Mouse (Mus musculus): Measurements from ENCODE around the gene Wdr11. TPM values are rescaled to one million over a fixed set of nuclear protein-coding genes. Genes with fewer than 3 reads are reported as not detected.
A peak's percentile ranks its signal among the peaks of the same experiment; 100 is the strongest.

Gene Wdr11
- total and polyA plus RNA-seq, 3 experiments, result 13.0 to 20.7 (median 19.9) TPM

DNA sequence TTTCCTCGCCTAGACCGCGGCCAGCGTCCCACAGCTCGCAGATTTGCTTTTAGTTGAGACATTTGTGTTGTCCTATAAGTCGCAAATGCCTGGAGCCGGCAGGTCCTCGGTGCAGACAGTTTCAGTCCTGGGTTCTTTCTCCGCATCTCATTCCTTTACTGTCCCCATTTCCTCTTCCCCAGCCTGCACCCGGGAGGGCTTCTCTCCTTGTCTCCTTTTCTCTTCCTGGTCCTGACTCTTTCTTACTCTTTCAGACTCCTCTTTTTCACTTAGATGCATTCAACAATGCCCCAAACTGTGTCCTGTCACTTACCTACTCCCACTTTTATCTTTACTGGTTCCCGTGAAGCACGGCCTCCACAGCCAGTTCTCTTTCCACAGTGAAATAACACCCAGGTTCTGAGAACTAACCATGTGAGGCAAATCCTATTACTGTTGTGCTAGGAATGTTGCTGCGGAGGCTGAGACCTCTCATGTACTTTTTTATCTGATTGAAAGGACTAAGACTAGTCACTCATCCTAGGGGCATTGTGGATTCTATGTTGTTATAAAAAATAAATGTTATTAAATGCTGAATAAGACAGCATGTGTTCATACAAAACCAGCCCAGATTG is 576 bp downstream of the Wdr11 start:
- Histone ChIP-seq H3K4me3 (peak overlapping the region; percentile 78), H3K9ac (ENCODE audit: low read depth, low read length) (peak overlapping the region; percentile 98), H3K27me3 (ENCODE audit: control insufficient read depth, insufficient read depth, low read length) (no peaks in the 10 kb centered on the region), H3K36me3 (ENCODE audit: control insufficient read depth, insufficient read depth, low read length) (peaks cover 4% of the 10 kb centered on the region; the same call in 1 of the 2 replicates), H3K79me2 (replicated peaks; ENCODE audit: control insufficient read depth, insufficient read depth, low read length) (no peaks in the 10 kb centered on the region), H3K27ac (peak overlapping the region; percentile 95), H3K4me1 (ENCODE audit: control insufficient read depth, insufficient read depth, low read length) (peaks cover 2% of the 10 kb centered on the region; the same call in 1 of the 2 replicates)
- no peak for TF ChIP-seq CTCF (IDR thresholded peaks at IDR 0.05)
- TF ChIP-seq POLR2A (IDR thresholded peaks at IDR 0.05; ENCODE audit: insufficient read depth, low read depth, low read length), result no peak
- TF ChIP-seq EP300 (IDR thresholded peaks at IDR 0.05; ENCODE audit: insufficient read depth, low read depth, low read length), result no peak
- DNase-seq, result no peak
- intact Hi-C loops (cut with DNase I), result no loop called here
- 0% methylated on average over 13 of the region's 13 CpGs for WGBS

DNA sequence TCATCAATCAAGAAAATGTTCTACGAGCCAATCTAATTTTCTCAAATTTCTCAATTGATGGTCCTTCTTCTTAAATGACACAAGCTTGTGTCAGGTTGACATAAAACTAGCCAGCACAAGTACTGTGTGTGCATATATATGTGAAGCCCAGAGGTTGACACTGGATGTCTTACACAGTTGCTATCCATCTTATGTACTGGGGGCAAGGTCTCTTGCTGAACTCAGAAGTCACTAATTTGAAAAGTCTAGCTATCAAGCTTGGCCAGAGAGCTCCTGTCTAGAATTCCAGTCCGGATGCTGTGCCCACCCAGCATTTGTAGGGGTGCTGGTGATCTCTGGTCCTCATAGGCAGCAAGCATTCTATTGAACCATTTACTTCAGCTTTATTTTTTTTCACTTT is 5.5 kb downstream of the Wdr11 start:
- Histone ChIP-seq H3K4me3 (no peak overlapping the region), H3K9ac (ENCODE audit: low read depth, low read length) (no peak overlapping the region), H3K27ac (no peak overlapping the region), H3K4me1 (ENCODE audit: control insufficient read depth, insufficient read depth, low read length) (no peaks in the 10 kb centered on the region), H3K79me2 (replicated peaks; ENCODE audit: control insufficient read depth, insufficient read depth, low read length) (no peaks in the 10 kb centered on the region), H3K36me3 (ENCODE audit: control insufficient read depth, insufficient read depth, low read length) (peaks cover 4% of the 10 kb centered on the region; the same call in 1 of the 2 replicates), H3K27me3 (ENCODE audit: control insufficient read depth, insufficient read depth, low read length) (no peaks in the 10 kb centered on the region)
- intact Hi-C loops (cut with DNase I), result no loop called here
- 96% methylated on average over 2 of the region's 2 CpGs for WGBS
- TF ChIP-seq POLR2A (IDR thresholded peaks at IDR 0.05; ENCODE audit: insufficient read depth, low read depth, low read length) (no peak), EP300 (IDR thresholded peaks at IDR 0.05; ENCODE audit: insufficient read depth, low read depth, low read length) (no peak), CTCF (IDR thresholded peaks at IDR 0.05) (no peak)
- no peak for DNase-seq

DNA sequence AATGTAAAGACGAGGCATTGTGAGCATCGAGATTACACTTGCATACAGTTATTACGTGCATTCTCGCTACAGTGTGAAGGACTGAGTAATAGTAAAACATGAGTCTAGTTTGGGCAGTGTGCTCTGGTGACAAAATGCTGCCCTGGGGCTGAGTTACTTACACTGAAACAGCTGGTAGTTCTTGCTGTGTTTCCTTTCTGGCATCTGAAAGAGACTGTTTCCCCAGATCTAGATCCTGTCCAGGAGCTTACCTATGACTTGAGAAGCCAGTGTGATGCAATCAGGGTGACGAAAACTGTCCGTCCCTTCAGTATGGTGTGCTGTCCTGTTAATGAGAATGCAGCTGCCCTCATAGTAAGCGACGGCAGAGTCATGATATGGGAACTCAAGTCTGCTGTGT is 14.6 kb downstream of the Wdr11 start:
- no peaks in the 10 kb centered on the region for H3K79me2 ChIP-seq (replicated peaks; ENCODE audit: control insufficient read depth, insufficient read depth, low read length)
- peaks cover 3% of the 10 kb centered on the region; the same call in 1 of the 2 replicates for H3K36me3 ChIP-seq (ENCODE audit: control insufficient read depth, insufficient read depth, low read length)
- intact Hi-C loops (cut with DNase I), result no loop called here
- DNase-seq, result no peak
- no peak overlapping the region for H3K9ac ChIP-seq (ENCODE audit: low read depth, low read length)
- H3K4me1 ChIP-seq (ENCODE audit: control insufficient read depth, insufficient read depth, low read length), result no peaks in the 10 kb centered on the region
- H3K4me3 ChIP-seq, result no peak overlapping the region
- H3K27me3 ChIP-seq (ENCODE audit: control insufficient read depth, insufficient read depth, low read length), result no peaks in the 10 kb centered on the region
- H3K27ac ChIP-seq, result no peak overlapping the region
- no peak for TF ChIP-seq POLR2A (IDR thresholded peaks at IDR 0.05; ENCODE audit: insufficient read depth, low read depth, low read length)
- no peak for TF ChIP-seq CTCF (IDR thresholded peaks at IDR 0.05)
- TF ChIP-seq EP300 (IDR thresholded peaks at IDR 0.05; ENCODE audit: insufficient read depth, low read depth, low read length), result no peak
- 93% methylated on average over 8 of the region's 8 CpGs for WGBS

DNA sequence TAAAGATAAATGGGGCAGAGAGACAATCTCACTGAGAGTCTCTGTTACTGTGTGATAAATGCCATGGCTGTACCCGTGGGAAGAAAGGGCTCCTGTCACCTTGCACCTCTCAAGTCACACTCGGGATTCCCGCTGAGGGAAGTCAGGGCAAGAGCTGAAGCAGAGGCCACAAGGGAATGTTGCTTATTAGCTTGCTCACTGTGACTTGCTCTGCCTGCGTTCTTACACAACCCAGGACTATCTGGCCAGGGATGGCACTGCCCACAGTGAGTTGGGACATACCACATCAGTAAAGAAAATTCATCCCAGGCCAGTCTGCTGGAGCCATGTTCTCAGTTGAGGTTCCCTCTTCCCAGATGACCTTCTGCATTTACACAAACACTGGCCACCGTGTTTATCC is 29.5 kb downstream of the Wdr11 start:
- Histone ChIP-seq H3K4me3 (no peak overlapping the region), H3K36me3 (ENCODE audit: control insufficient read depth, insufficient read depth, low read length) (peaks cover 6% of the 10 kb centered on the region), H3K9ac (ENCODE audit: low read depth, low read length) (no peak overlapping the region), H3K79me2 (replicated peaks; ENCODE audit: control insufficient read depth, insufficient read depth, low read length) (no peaks in the 10 kb centered on the region), H3K27me3 (ENCODE audit: control insufficient read depth, insufficient read depth, low read length) (no peaks in the 10 kb centered on the region), H3K4me1 (ENCODE audit: control insufficient read depth, insufficient read depth, low read length) (no peaks in the 10 kb centered on the region), H3K27ac (no peak overlapping the region)
- TF ChIP-seq POLR2A (IDR thresholded peaks at IDR 0.05; ENCODE audit: insufficient read depth, low read depth, low read length) (no peak), EP300 (IDR thresholded peaks at IDR 0.05; ENCODE audit: insufficient read depth, low read depth, low read length) (no peak), CTCF (IDR thresholded peaks at IDR 0.05) (no peak)
- 83% methylated on average over 5 of the region's 5 CpGs for WGBS
- no peak for DNase-seq
- intact Hi-C loops (cut with DNase I), result no loop called here

DNA sequence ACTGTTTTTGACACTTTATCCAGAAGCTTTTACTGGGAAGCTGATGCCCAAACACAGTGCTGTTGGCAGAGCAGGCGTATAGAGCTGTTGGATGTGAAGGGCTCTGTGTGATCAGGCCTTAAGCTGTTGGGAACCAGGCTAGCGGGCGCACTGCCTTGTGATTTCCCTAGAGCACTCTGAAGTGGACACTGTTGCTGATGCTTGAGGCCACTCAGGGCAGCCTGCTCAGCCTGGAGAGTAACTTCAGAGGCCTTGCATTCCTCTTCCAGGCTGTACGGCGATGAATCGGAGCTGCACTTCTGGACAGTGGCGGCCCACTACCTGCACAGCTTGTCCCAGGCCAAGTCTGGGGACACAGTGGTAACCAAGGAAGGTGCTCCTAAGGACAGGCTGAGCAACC is 38.7 kb downstream of the Wdr11 start:
- no peaks in the 10 kb centered on the region for H3K4me1 ChIP-seq (ENCODE audit: control insufficient read depth, insufficient read depth, low read length)
- no peak overlapping the region for H3K4me3 ChIP-seq
- TF ChIP-seq CTCF (IDR thresholded peaks at IDR 0.05), result no peak
- TF ChIP-seq EP300 (IDR thresholded peaks at IDR 0.05; ENCODE audit: insufficient read depth, low read depth, low read length), result no peak
- TF ChIP-seq POLR2A (IDR thresholded peaks at IDR 0.05; ENCODE audit: insufficient read depth, low read depth, low read length), result no peak
- intact Hi-C loops (cut with DNase I), result no loop called here
- WGBS, result 88% methylated on average over 7 of the region's 7 CpGs
- no peak overlapping the region for H3K9ac ChIP-seq (ENCODE audit: low read depth, low read length)
- no peak overlapping the region for H3K27ac ChIP-seq
- H3K27me3 ChIP-seq (ENCODE audit: control insufficient read depth, insufficient read depth, low read length), result no peaks in the 10 kb centered on the region
- no peak for DNase-seq
- no peaks in the 10 kb centered on the region for H3K79me2 ChIP-seq (replicated peaks; ENCODE audit: control insufficient read depth, insufficient read depth, low read length)
- no peaks in the 10 kb centered on the region for H3K36me3 ChIP-seq (ENCODE audit: control insufficient read depth, insufficient read depth, low read length)

DNA sequence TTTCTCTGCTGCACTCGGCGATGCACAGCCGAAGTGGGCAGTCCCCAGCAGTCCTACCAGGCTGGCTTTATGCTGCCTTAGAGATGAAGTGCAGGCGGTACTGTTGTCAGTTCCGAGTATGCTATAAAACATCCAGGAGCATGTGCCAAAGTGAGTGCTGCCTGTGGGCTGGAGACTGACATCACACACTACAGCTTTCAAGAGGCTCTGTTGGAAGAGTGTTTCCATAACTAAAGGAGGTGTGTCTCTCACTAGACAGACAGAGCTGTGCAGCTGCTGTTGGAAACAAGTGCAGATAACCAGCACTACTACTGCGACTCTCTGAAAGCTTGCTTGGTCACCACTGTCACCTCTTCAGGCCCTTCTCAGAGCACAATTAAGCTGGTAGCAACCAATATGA is 39.8 kb downstream of the Wdr11 start:
- intact Hi-C loops (cut with DNase I), result no loop called here
- no peak for TF ChIP-seq EP300 (IDR thresholded peaks at IDR 0.05; ENCODE audit: insufficient read depth, low read depth, low read length)
- TF ChIP-seq CTCF (IDR thresholded peaks at IDR 0.05), result no peak
- no peak for TF ChIP-seq POLR2A (IDR thresholded peaks at IDR 0.05; ENCODE audit: insufficient read depth, low read depth, low read length)
- H3K4me3 ChIP-seq, result no peak overlapping the region
- H3K9ac ChIP-seq (ENCODE audit: low read depth, low read length), result no peak overlapping the region
- H3K4me1 ChIP-seq (ENCODE audit: control insufficient read depth, insufficient read depth, low read length), result no peaks in the 10 kb centered on the region
- H3K27ac ChIP-seq, result no peak overlapping the region
- WGBS, result 79% methylated on average over 6 of the region's 6 CpGs
- H3K79me2 ChIP-seq (replicated peaks; ENCODE audit: control insufficient read depth, insufficient read depth, low read length), result no peaks in the 10 kb centered on the region
- no peaks in the 10 kb centered on the region for H3K36me3 ChIP-seq (ENCODE audit: control insufficient read depth, insufficient read depth, low read length)
- DNase-seq, result no peak
- no peaks in the 10 kb centered on the region for H3K27me3 ChIP-seq (ENCODE audit: control insufficient read depth, insufficient read depth, low read length)
